Mouse (Mus musculus) gastrocnemius, postnatal 25 days (tissue): Measurements from ENCODE around the gene Igsf3. TPM values are rescaled to one million over a fixed set of nuclear protein-coding genes. Genes with fewer than 3 reads are reported as not detected.

ENCODE experiments used
- DNase-seq: peaks from one replicate; pipeline ENCODE4 v3.0.0; 2022
- total RNA-seq, 2 experiments: library from RNA; stranded (reverse); gene quantifications; 1 replicate in 1 of 2; 2 replicates in 1 of 2; pipeline ENCODE4 v1.2.3; 2021

Igsf3 gene
- total RNA-seq, 2 experiments from 2014 or later: 3.6 to 4.1 TPM

- DNase-seq: no peak
These were observed 124.7 kb downstream of the Igsf3 start for GRCm38 (mm10) chr3:101501611-101502010.

DNA sequence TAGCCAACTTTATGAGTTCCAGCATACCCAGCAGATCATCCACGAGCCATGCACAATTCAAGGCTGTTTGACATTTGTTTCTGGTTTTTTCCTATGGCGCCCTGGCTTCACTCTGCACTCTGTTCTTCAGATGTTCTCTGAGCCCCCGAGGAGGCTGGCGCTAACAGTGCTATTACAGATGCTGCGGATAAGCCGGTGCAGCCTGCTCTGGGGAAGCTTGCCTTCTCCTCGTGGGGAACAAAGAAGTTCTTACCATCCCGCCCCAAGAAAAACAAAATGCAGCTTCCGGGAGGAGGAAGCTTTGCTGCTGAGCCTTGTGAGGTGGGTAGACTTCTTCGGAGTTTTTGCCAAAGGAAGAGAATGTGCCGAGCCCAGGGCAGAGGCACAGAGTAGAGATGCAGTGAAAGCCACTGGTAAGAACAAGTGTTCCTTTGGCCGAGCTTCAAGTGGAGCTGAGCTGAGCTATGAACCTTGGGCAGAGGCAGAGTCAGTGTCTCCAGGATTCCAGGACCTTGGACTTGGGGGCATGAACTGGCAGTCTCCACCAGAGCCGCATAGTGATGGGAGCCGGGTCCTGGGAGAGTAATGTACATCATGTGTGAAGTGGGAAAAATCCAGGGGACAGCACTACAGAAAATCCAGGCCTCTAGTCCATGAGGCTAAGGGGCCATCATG lies 125.3 kb downstream of the Igsf3 start:
- DNase-seq: no peak

GRCm38 (mm10) chr3:101506179-101506578 lies 129.3 kb downstream of the Igsf3 start:
- DNase-seq: peak; percentile 71

DNA sequence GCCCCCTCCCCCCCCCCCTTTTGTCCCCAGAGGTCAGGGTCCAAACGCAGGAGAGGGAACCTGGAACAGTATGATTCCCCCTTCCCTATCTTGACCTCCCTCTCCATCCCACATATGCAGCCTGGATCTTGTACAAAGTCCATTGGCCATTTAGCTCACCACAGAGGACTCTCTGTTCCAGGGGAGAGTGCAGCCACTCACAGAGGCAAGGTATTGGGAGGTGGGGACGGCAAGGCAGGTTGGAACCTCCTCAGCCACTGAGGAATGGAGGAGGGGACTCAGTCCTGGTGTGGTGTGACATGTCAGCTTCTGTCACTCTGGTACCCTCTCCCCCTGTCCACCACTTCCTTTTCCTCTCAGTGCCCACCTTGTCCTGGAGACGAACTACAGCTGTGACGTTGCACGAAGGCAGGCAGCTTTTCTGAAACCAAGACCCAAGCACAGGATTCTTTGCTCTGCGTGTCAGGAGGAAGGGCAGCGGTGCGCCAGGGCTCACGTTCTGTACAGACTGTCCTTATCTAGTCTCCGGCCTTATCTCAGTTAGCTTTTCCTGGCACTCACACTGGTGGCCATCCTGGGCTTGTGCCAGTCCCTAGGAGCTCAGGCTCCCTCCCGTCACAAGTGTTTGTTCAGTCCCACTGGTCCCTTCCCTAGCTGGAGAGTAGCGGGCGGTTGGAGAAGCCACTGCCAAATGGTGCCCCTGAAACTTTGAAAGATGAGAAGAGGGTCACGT lies 130.3 kb downstream of the Igsf3 start:
- no peak for DNase-seq

- DNase-seq: no peak
These were observed 130.9 kb downstream of the Igsf3 start for GRCm38 (mm10) chr3:101507766-101508165.

- DNase-seq: no peak
These were observed 133.0 kb downstream of the Igsf3 start for GRCm38 (mm10) chr3:101509707-101510544.

- no peak for DNase-seq
These were observed 133.7 kb downstream of the Igsf3 start for GRCm38 (mm10) chr3:101510632-101511031.

Other genes with a start within 250 kb of the Igsf3 start
- gene Cd2, start 89.1 kb upstream of the Igsf3 start, total RNA-seq: under 1 TPM in 1 of 2 experiments, not detected in 1; 0.29 TPM
- gene Atp1a1, start 227.6 kb downstream of the Igsf3 start, total RNA-seq: 10 to 100 TPM; 39.6 to 64.7 TPM